Mouse (Mus musculus) ZHBTc4 (cell line): ENCODE measurements around the gene Ensa.
"Not testable (repeated sequence)": the region's sequence is repeated elsewhere in the genome, so short reads cannot be mapped to it uniquely, and the experiment has no call there.

ENCODE experiments used
- DNase-seq: peaks from one replicate; pipeline ENCODE4 v3.0.0-alpha.2; 2011; ENCODE audit warnings: low read depth, low spot score

Ensa gene

DNA sequence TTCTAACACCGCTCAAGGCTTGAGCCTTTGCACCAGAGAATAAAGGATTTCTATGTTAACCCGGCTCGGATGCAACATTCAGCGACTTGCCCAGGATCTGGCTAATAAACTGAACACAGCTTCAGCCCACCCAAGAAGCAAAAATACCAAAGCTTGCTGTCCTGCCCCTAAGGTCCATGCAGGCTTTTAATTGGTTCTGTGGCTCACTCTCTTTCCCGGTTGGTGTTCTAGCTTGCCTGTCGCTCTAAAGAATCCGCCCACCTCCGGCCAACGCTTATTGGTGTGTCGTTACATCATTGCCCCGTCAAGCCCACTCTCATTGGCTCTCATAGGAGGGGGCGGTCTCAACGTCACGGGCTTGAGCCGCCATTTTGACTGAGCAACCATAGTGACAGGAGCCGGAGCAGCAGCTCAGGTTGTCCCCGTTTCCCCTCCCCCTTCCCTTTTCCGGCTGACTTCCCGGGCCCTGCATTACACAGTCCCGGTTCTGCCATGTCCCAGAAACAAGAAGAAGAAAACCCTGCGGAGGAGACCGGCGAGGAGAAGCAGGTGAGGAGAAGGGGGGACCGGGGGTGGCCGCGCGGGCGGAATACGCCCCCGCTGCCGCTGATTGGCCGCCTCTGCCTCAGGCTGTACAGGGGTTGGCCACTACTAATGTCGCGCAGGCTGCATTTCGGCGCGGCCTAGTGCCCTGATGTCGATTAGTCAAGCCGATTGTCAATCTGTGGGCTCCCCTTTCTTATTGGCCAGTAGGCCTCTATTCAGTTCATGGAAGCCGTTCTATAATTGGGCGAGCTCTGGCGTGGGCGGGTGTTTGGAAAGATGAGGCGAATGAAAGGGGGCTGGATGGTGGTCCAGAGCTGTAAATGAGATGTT is at the start of gene Ensa:
Gene Ensa (plus strand): TSS at position 366 of the 876 bp plus-strand sequence.
- DNase-seq, result peak; percentile 100

GRCm38 (mm10) chr3:95587754-95588603 is 36.8 kb upstream of the Ensa start:
- DNase-seq, result no peak

DNA sequence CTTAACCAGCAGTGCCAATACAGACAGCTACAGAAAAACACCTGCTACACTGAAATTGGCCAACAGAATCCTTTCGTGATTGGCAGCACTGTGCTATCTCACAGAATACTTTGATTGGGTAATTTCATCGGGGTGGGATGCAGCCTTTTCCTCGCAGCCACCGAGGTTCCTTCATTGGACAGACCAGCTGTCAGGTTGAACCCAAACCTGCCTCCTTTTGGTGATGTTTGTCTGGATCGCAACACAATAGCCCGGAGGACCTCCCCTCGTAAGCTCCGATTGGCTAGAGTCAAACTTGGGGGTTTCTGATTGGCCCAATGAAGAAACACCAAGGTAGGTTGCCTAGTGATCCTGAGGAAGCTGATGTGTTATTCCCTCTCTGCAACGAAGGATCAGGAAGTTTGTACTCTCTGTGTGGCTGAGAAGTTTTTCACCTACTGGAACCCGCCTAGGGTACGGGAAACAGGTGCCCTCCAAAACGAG is 36.1 kb upstream of the Ensa start, which contains the start of gene Golph3l:
Gene Golph3l (plus strand): TSS at position 331 of the 483 bp plus-strand sequence.
- peak; percentile 98 for DNase-seq

GRCm38 (mm10) chr3:95598734-95599133 is 26.1 kb upstream of the Ensa start:
- DNase-seq, result no peak

GRCm38 (mm10) chr3:95601287-95601686 is 23.5 kb upstream of the Ensa start:
- DNase-seq, result no peak

GRCm38 (mm10) chr3:95606096-95606495 is 18.7 kb upstream of the Ensa start:
- no peak for DNase-seq

DNA sequence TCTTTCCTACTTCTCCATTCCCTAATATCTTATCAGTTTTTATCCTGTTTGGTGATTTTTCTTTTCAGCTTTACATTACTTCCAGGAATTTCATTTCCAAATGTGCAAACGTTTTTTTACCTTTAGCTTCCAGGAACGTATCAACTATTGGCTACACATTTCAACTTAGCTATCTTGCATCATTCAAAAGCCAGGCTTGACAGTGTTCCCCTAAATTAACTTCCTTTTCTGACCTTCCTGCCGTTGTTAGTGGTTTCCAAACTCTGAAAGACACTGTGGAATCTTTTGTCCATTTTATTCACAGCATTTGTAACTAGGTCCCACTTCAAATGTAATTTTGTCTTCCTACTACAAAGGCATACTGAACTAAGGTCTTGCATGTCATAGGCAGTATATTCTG is 15.6 kb upstream of the Ensa start:
- DNase-seq, result no peak

DNA sequence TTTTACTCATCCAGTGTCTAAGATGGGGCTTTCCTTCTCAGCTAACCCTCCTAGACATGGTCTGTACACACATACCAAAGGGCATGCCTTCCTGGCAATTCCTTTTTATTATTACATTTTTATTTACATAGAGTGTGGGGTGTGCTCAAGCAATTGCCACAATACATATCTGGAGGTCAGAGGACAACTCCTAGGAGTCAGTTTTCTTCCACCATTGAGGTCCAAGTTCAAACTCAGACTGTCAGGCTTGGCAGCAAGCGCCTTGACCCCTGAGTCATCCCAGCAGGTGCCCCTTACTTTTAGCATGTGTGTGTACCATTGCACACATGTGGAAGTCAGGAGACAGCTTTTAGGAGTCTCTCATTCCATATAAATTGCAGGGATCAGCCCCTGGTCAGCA is 10.8 kb upstream of the Ensa start:
- DNase-seq, result no peak

GRCm38 (mm10) chr3:95618511-95618910 is 6.3 kb upstream of the Ensa start:
- DNase-seq, result no peak

DNA sequence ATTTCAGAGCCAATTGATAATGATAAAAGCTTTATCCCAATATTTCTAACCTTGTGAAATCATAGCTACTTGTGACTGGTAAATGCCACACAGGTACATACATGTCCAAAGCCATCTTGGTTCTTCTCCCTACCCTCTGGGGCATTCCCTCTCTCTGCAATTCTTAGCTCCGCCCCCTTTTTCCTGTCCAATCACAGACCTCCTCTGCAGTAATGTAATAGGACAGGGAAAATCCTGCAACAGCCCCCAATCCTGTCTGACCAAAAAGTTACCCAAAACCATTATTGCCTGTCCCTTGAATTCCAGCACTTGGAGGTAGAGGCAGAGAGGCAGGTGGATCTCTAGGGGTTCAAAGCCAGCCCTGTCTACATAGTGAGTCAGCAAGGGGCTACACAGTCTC is 3.6 kb upstream of the Ensa start:
- peak; percentile 55 for DNase-seq

- not testable (repeated sequence) for DNase-seq
Measured at GRCm38 (mm10) chr3:95622421-95622820, 2.4 kb upstream of the Ensa start.

DNA sequence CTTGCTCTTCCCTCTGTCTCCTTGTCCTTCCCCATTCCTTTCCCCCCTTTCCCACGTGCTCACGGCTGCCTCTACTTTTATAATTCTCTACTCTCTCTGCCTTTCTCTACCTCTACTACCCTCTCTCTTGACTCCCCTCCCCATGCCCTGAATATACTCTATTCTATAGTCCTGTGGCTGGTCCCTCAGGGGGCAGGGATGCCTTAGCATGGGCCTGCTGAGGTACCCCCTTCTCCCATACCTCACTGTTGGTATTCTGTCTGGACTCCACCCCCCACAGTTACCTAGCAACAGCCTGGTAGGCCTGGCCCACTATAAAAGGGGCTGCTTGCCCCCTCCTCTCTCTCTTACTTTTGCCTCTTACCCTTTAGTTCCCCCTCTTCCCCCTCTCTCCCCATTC is 1.2 kb upstream of the Ensa start:
- no peak for DNase-seq

DNA sequence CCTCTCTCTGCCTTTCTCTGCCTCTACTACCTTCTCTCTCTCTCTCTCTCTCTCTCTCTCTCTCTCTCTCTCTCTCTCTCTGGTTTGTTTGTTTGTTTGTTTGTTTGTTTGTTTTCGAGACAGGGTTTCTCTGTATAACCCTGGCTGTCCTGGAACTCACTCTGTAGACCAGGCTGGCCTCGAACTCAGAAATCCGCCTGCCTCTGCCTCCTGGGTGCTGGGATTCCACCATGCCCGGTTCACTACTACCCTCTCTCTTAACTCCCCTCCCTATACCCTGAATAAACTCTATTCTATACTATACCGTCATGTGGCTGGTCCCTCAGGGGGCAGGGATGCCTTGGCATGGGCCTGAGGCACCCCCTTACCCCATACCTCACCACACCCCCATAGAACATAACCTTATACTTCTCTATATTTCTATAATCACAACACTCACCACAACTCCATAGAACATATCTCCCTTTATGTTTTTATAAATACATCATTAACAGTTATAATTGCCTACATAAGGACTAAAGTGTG is 740 bp upstream of the Ensa start:
- not testable (repeated sequence) for DNase-seq

GRCm38 (mm10) chr3:95627763-95628162 is 3.0 kb downstream of the Ensa start:
- DNase-seq, result no peak

GRCm38 (mm10) chr3:95629755-95630154 is 5.0 kb downstream of the Ensa start:
- no peak for DNase-seq

DNA sequence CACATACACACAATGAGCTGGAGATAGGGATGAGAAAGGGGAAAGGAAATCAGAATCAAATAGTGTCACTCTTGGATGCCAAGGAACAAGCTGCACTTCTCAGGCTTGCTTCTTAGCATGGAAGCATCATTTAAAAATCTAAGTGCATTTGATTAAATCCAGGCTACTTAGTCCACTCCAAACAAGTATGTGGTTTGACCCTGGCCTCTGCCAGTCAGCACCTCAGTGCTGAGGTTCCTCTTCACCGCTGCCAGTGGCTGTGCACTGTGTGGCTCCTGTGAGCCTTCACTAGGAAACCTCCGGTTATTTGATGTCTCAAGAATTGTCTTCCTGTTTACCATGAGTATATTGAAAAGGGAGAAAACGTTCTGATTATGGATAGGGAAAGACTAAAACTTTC is 6.1 kb downstream of the Ensa start:
- no peak for DNase-seq

- DNase-seq, result no peak
Measured at GRCm38 (mm10) chr3:95631304-95631703, 6.5 kb downstream of the Ensa start.

DNA sequence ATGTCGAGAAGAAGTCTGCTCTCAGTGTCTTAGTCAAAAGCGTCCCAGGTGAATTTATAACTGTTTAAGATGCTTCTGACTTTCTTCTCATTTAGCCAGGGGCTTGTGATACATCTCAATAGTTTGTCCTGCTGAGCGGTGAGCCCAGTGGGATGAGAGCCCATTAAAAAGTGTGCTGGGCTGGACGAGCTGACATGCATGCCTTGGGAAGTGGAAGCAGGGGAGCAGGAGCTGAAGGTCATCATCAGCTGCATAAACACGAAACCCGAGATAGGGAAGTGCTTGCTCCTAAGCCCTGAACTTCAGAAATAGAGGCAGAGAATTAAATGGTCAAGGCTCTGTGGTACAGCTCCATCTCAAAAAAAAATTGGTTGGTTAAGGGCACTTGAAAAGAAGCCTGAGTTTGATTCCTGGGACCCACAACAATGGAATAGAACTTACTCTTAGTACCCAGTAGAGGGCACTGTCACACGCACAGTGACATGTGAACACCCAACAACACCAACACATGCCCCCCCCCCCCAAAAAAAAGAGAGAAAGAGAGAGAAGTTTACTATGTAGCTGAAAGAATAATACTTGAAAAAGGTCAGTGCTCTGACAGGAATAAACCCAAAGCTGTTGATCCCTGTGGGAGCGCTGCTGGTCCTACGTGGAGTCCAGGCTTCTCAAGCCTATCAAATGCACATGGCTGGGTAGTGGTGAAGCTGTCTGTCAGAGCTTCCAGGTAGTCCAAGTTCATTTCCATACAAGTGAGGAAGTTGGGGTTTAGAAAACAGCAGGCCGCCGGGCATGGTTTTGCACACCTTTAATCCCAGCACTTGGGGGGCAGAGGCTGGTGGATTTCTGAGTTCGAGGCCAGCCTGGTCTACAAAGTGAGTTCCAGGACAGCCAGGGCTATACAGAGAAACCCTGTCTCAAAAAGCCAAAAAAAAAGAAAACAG is 8.1 kb downstream of the Ensa start:
- peak; percentile 72 for DNase-seq

DNA sequence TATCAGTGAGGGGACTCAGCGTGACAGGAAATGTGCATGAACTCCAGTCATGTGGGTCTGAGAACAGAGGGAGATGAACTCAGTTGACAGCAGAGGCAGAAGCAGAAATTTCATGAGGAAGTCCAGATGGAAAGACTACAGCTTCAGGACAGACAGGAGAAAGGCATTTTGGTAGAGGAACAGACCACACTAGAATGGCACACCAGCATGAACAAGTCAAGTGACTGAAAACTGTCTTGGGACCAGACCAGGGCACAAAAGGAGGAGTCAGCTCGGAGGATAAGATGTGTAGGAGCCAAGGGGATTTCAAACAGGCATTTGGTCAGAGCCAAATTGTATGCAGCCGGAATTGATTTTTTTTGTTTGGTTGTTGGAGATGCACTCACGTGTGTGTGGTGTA is 10.8 kb downstream of the Ensa start:
- no peak for DNase-seq

DNA sequence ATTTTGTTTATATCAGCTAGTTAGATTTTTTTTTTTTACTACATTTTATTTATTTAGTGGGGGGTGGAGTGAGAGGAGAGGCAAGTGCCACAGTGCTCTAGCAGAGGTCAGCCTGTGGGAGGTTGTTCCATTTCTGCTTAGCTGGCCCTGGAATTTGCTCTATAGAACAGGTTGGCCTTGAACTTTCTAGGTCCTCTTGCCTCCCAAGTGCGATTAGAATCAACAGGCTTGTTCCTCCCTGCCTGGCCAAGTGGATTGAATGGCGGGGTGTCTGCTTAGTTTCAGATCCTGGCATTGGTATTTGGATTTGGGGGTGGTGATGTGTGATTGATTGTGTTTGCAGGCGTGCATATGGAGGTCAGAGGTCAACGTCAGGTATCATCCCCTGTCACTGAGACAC is 11.3 kb downstream of the Ensa start:
- DNase-seq, result peak; percentile 40

- peak; percentile 45 for DNase-seq
Measured at GRCm38 (mm10) chr3:95639694-95640093, 14.9 kb downstream of the Ensa start.
